Mouse (Mus musculus) liver, postnatal 0 days (tissue): Measurements from ENCODE around the gene Cyb561. TPM values are rescaled to one million over a fixed set of nuclear protein-coding genes. Genes with fewer than 3 reads are reported as not detected.

Source experiments
- ATAC-seq: fragments of 200-750 bp; cut with Nextera tagmentation; 2 replicates; pipeline ENCODE4 v1.8.0; 2017; ENCODE audit warnings: mild to moderate bottlenecking, moderate library complexity
- DNase-seq: peaks from one replicate; pipeline ENCODE4 v3.0.0-alpha.2; 2016
- H3K27ac ChIP-seq: fragments of 300-500 bp; sonication (generic); 2 replicates; pipeline ENCODE4 v1.5.1; 2014; ENCODE audit warnings: antibody characterized with exemption, moderate library complexity, mild to moderate bottlenecking, low read depth
- H3K27me3 ChIP-seq: fragments of 300-500 bp; sonication (generic); 2 replicates; pipeline ENCODE4 v1.6.1; 2014; ENCODE audit warnings: low read length, control low read depth, mixed read lengths; ENCODE audit not compliant: insufficient read depth
- H3K36me3 ChIP-seq: fragments of 300-500 bp; sonication (generic); replicated peaks from 2 replicates; pipeline ENCODE4 v1.6.1; 2014; ENCODE audit warnings: mild to moderate bottlenecking, control low read depth, low read length, moderate library complexity, mixed read lengths; ENCODE audit not compliant: insufficient read depth
- H3K4me1 ChIP-seq: fragments of 300-500 bp; sonication (generic); 2 replicates; pipeline ENCODE4 v1.6.1; 2014; ENCODE audit warnings: antibody characterized with exemption, mild to moderate bottlenecking, control low read depth; ENCODE audit not compliant: insufficient read depth
- H3K4me2 ChIP-seq: fragments of 300-500 bp; sonication (generic); 2 replicates; pipeline ENCODE4 v1.6.1; 2014; ENCODE audit warnings: low read depth, mild to moderate bottlenecking, low read length, moderate library complexity, mixed read lengths
- H3K4me3 ChIP-seq: fragments of 300-500 bp; sonication (generic); 2 replicates; pipeline ENCODE4 v1.5.1; 2014; ENCODE audit warnings: low read depth, low read length
- H3K9ac ChIP-seq: fragments of 300-500 bp; sonication (generic); replicated peaks from 2 replicates; pipeline ENCODE4 v1.6.1; 2014; ENCODE audit warnings: mild to moderate bottlenecking, moderate library complexity
- H3K9me3 ChIP-seq: fragments of 300-500 bp; sonication (generic); 2 replicates; pipeline ENCODE4 v1.6.1; 2016; ENCODE audit warnings: mild to moderate bottlenecking, control low read depth, low read length, mixed read lengths
- CTCF ChIP-seq: sonication (generic); IDR thresholded peaks from 2 replicates; pipeline ENCODE4 v1.5.1; 2016; ENCODE audit warnings: antibody characterized with exemption, low read depth
- EP300 ChIP-seq: IDR thresholded peaks from 2 replicates; pipeline ENCODE4 v1.6.1; 2016; ENCODE audit warnings: antibody characterized with exemption, low read depth, mild to moderate bottlenecking
- WGBS: fragments of 180-500 bp; shearing (Covaris S2); extraction: QIAGEN DNeasy Blood & Tissue Kit; methylation state at CpG from one replicate; pipeline ENCODE4 v1.1.7; 2014; ENCODE audit not compliant: insufficient replicate concordance; 5-methylcytosine and 5-hydroxymethylcytosine counted together
- polyA plus RNA-seq: library from polyadenylated mRNA; unstranded; fragments of >200 nt; fragmentation: Nextera tagmentation; extraction: Ambion mirVana; gene quantifications from 2 replicates; pipeline ENCODE4 v1.2.1, GENCODE M21; 2015

Gene Cyb561
- polyA plus RNA-seq, 1 experiment from 2014 or later: 0.96 TPM

DNA sequence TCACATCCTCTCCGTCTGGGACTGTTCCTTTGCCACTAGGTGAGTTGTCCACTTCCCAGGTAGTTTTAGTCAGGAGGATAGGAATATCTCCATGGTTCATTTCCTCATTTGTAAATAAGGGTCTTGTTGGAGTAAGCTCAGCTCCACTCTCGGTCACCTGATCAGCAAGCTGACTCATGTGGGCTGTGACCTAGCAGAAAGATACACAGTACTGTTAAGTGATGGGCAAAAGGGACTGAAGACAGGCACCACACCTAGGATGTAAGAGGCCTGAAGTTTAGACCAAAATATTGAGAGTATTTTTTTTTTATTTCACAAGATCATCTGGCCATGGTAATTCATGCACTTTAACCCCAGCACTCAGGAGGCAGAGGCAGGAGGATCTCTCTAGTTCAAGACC, 32.3 kb downstream of the Cyb561 start:
- Histone ChIP-seq H3K4me3 (no peak overlapping the region), H3K36me3 (0 out of 2 replicates have a peak, but pooled peaks cover 11% of the 10 kb centered on the region), H3K9me3 (no peaks in the 10 kb centered on the region), H3K4me2 (no peak overlapping the region), H3K27me3 (no peaks in the 10 kb centered on the region), H3K9ac (no peak overlapping the region), H3K27ac (no peak overlapping the region), H3K4me1 (no peaks in the 10 kb centered on the region)
- no peak for ATAC-seq
- 72% methylated on average over 2 of the region's 2 CpGs for WGBS
- no peak for TF ChIP-seq CTCF
- TF ChIP-seq EP300: no peak
- DNase-seq: no peak

GRCm38 (mm10) chr11:105920098-105920785, 32.9 kb downstream of the Cyb561 start:
- 68% methylated on average over 3 of the region's 3 CpGs for WGBS

DNA sequence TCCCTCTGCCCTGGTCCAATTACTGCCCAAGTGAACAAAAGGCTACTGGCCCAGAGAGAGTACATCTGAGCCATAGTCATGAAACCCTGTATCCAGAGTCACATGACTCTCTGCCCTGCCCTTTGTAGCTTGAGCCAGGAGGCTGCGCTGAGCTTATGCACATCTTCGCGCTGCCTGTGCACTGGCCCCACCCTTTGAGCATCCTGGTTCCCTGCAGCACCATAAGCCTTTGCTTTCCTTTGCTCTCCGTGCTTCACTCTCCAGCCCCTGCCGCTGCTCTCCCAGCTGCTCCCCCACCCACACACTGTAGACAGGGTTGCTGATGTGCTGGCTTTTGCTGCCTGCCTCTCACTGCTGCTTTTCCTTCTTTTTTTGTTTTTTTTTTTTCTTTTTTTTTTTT, 39.6 kb downstream of the Cyb561 start:
- Histone ChIP-seq H3K9ac (no peak overlapping the region), H3K4me2 (no peak overlapping the region), H3K36me3 (0 out of 2 replicates have a peak, but pooled peaks cover 4% of the 10 kb centered on the region), H3K4me3 (no peak overlapping the region), H3K27ac (no peak overlapping the region), H3K27me3 (no peaks in the 10 kb centered on the region), H3K9me3 (no peaks in the 10 kb centered on the region), H3K4me1 (no peaks in the 10 kb centered on the region)
- no peak for TF ChIP-seq CTCF
- TF ChIP-seq EP300: no peak
- ATAC-seq (no peak), DNase-seq (no peak)
- 83% methylated on average over 5 of the region's 5 CpGs for WGBS

More at GRCm38 (mm10) chr11:105920098-105920785, 32.9 kb downstream of the Cyb561 start:
- Histone ChIP-seq H3K4me2 (no peak overlapping the region), H3K36me3 (0 out of 2 replicates have a peak, but pooled peaks cover 11% of the 10 kb centered on the region), H3K27ac (no peak overlapping the region), H3K9me3 (no peaks in the 10 kb centered on the region), H3K27me3 (no peaks in the 10 kb centered on the region), H3K4me1 (no peaks in the 10 kb centered on the region), H3K9ac (no peak overlapping the region), H3K4me3 (no peak overlapping the region)
- ATAC-seq: no peak
- TF ChIP-seq EP300: no peak
- DNase-seq: no peak

GRCm38 (mm10) chr11:105911592-105912375, 41.4 kb downstream of the Cyb561 start:
- H3K4me1 ChIP-seq: no peaks in the 10 kb centered on the region
- ATAC-seq (peak; percentile 53; the same call in 1 of the 2 replicates), DNase-seq (peak; percentile 76)
- TF ChIP-seq EP300 (no peak), CTCF (peak; percentile 89)
- no peaks in the 10 kb centered on the region for H3K27me3 ChIP-seq
- H3K27ac ChIP-seq: no peak overlapping the region
- 27% methylated on average over 4 of the region's 4 CpGs for WGBS
- no peak overlapping the region for H3K4me2 ChIP-seq
- H3K9me3 ChIP-seq: no peaks in the 10 kb centered on the region
- no peak overlapping the region for H3K4me3 ChIP-seq
- no peak overlapping the region for H3K9ac ChIP-seq
- H3K36me3 ChIP-seq: 0 out of 2 replicates have a peak, but pooled peaks cover under 1% of the 10 kb centered on the region

GRCm38 (mm10) chr11:105911149-105911548, 42.0 kb downstream of the Cyb561 start:
- no peaks in the 10 kb centered on the region for H3K27me3 ChIP-seq
- H3K4me2 ChIP-seq: no peak overlapping the region
- ATAC-seq: no peak
- H3K4me3 ChIP-seq: no peak overlapping the region
- no peak for DNase-seq
- H3K9me3 ChIP-seq: no peaks in the 10 kb centered on the region
- H3K27ac ChIP-seq: no peak overlapping the region
- no peaks in the 10 kb centered on the region for H3K4me1 ChIP-seq
- H3K9ac ChIP-seq: no peak overlapping the region
- no peak for TF ChIP-seq CTCF
- TF ChIP-seq EP300: no peak
- no peaks in the 10 kb centered on the region for H3K36me3 ChIP-seq

DNA sequence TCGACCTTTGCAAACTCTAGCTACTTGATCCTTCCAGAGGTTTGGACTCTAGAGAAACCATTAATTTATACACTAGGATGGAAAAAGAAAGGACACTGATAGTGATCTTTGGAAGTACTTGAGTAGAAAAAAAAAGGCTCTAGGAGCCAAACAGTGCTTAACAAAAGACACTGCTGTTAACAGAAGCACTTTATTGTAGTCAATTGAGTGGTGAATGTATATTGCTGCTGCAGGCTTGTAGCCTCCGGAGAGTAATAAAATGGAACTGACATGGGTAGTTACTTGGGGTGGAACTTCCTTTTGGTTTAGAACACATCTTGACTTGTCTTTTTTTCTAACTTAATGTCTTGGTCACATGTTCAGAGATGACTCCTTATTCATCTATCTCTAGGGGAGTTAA, 43.5 kb downstream of the Cyb561 start:
- Histone ChIP-seq H3K9me3 (no peaks in the 10 kb centered on the region), H3K4me2 (no peak overlapping the region), H3K4me3 (no peak overlapping the region), H3K27me3 (no peaks in the 10 kb centered on the region), H3K36me3 (no peaks in the 10 kb centered on the region), H3K9ac (no peak overlapping the region), H3K27ac (no peak overlapping the region), H3K4me1 (no peaks in the 10 kb centered on the region)
- WGBS: 70% methylated on average over 2 of the region's 2 CpGs
- ATAC-seq (no peak), DNase-seq (no peak)
- TF ChIP-seq CTCF (no peak), EP300 (no peak)
